Mouse (Mus musculus) testis, postnatal 14 days (tissue): ENCODE results near the gene C1qtnf6.
A peak's percentile ranks its signal among the peaks of the same experiment; 100 is the strongest.

ENCODE experiments used
- DNase-seq: peaks from one replicate; pipeline ENCODE4 v3.0.0; 2021; ENCODE audit warnings: low spot score

Gene C1qtnf6

GRCm38 (mm10) chr15:78544561-78545001 lies 13.4 kb upstream of the C1qtnf6 start, which contains the start of gene Sstr3:
Gene Sstr3 (minus strand): TSS chr15:78544685.
- no peak for DNase-seq

- no peak for DNase-seq
Measured at GRCm38 (mm10) chr15:78544041-78544440, 12.8 kb upstream of the C1qtnf6 start.

GRCm38 (mm10) chr15:78542767-78543303 lies 11.6 kb upstream of the C1qtnf6 start:
- DNase-seq = no peak

- no peak for DNase-seq
Measured at GRCm38 (mm10) chr15:78542098-78542766, 11.0 kb upstream of the C1qtnf6 start.

- DNase-seq = no peak
Measured at GRCm38 (mm10) chr15:78541606-78542005, 10.4 kb upstream of the C1qtnf6 start.

GRCm38 (mm10) chr15:78541036-78541435 lies 9.8 kb upstream of the C1qtnf6 start:
- DNase-seq = no peak

GRCm38 (mm10) chr15:78535723-78536421 lies 4.7 kb upstream of the C1qtnf6 start:
- no peak for DNase-seq

- no peak for DNase-seq
Measured at GRCm38 (mm10) chr15:78533346-78533835, 2.2 kb upstream of the C1qtnf6 start.

GRCm38 (mm10) chr15:78532566-78533345 lies 1.5 kb upstream of the C1qtnf6 start:
- DNase-seq = no peak

GRCm38 (mm10) chr15:78531901-78532469 lies 769 bp upstream of the C1qtnf6 start:
- DNase-seq = peak; percentile 90

- no peak for DNase-seq
Measured at GRCm38 (mm10) chr15:78531451-78531720, 170 bp upstream of the C1qtnf6 start.

GRCm38 (mm10) chr15:78530141-78530540 lies 1.1 kb downstream of the C1qtnf6 start:
- DNase-seq = no peak

GRCm38 (mm10) chr15:78529428-78529990 lies 1.7 kb downstream of the C1qtnf6 start:
- peak; percentile 63 for DNase-seq

- no peak for DNase-seq
Measured at GRCm38 (mm10) chr15:78528726-78529411, 2.3 kb downstream of the C1qtnf6 start.

- DNase-seq = no peak
Measured at GRCm38 (mm10) chr15:78527973-78528372, 3.2 kb downstream of the C1qtnf6 start.

GRCm38 (mm10) chr15:78524163-78524562 lies 7.1 kb downstream of the C1qtnf6 start:
- no peak for DNase-seq

- no peak for DNase-seq
Measured at GRCm38 (mm10) chr15:78521892-78522291, 9.3 kb downstream of the C1qtnf6 start.

- DNase-seq = no peak
Measured at GRCm38 (mm10) chr15:78521331-78521730, 9.9 kb downstream of the C1qtnf6 start.

GRCm38 (mm10) chr15:78520112-78520715 lies 11.0 kb downstream of the C1qtnf6 start:
- DNase-seq = no peak

- DNase-seq = no peak
Measured at GRCm38 (mm10) chr15:78518221-78518620, 13.0 kb downstream of the C1qtnf6 start.

- no peak for DNase-seq
Measured at GRCm38 (mm10) chr15:78515759-78516158, 15.5 kb downstream of the C1qtnf6 start.
